Mouse (Mus musculus) 3T3-L1 (cell line): Measurements from ENCODE around the gene Arpc3.

Experiments
- DNase-seq: peaks from one replicate; pipeline ENCODE4 v3.0.0-alpha.2; 2015; ENCODE audit warnings: low read depth, low spot score

Gene Arpc3

DNA sequence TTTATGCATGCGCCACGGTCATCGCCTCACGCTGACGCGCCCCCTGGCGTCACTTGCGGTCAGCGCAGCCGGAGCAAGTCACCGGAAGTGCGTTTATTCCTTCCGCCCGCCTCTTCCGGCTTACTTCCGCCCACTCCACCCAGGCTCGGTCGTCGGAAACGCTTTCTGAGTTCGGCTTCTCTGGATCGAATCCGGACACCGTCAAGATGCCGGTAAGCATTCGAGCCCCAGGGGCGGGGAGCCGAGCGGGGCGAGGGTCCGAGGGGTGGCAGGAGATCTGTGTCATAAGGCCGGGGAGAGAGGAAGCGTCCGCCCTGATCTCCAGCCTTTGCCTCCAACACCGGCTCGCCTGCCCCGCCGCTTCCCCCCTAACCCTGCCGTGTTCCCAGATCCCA lies at the start of gene Arpc3:
Gene Arpc3, plus strand, starts transcription at position 93 of the 395 bp plus-strand sequence.
- DNase-seq, result peak; percentile 87

- DNase-seq, result no peak
Observed at GRCm38 (mm10) chr5:122342874-122343273, 48.8 kb upstream of the Arpc3 start.

- DNase-seq, result no peak
Observed at GRCm38 (mm10) chr5:122343768-122344167, 47.9 kb upstream of the Arpc3 start.

- DNase-seq, result peak; percentile 84
Observed at GRCm38 (mm10) chr5:122344260-122344659, 47.4 kb upstream of the Arpc3 start.

- peak; percentile 44 for DNase-seq
Observed at GRCm38 (mm10) chr5:122345777-122346176, 45.9 kb upstream of the Arpc3 start.

- DNase-seq, result peak; percentile 99
Observed at GRCm38 (mm10) chr5:122353807-122354491, 37.7 kb upstream of the Arpc3 start, which contains the start of the genes Rad9b and Vps29. Gene Rad9b (minus strand): TSS chr5:122354233. Gene Vps29 (plus strand): TSS chr5:122354369.

DNA sequence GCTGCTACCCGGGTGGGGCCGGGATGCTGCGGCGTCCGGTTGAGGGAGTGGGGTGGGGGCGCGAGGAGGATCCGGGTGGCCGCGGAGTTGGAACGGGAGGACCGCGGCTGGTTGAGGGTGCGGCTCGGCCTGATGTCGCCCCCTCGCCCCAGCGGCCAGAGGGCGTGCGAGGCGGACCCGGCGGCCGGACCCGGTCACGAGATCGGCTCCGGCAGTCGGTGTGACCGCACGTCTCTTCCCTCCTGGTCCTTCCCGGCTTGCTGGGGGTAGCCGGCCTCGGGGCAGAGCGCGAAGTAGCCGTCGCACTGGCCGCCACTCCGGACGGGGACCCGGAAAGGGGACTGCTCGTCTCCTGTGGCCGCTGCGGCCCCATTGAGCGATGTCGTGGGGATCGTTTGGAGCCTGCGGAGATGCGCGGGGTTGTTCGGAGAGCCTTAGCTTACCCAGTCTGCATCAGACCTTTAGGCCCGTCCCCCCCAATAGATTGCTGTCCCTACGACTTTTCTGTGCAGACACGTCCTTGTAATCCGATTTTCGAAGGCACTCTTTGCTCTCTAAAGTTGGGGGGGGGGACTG lies 37.1 kb upstream of the Arpc3 start:
- peak; percentile 39 for DNase-seq

GRCm38 (mm10) chr5:122371591-122372191 lies 20.0 kb upstream of the Arpc3 start, which contains the start of gene Gpn3:
Gene Gpn3 (plus strand): TSS chr5:122371876.
- peak; percentile 64 for DNase-seq

DNA sequence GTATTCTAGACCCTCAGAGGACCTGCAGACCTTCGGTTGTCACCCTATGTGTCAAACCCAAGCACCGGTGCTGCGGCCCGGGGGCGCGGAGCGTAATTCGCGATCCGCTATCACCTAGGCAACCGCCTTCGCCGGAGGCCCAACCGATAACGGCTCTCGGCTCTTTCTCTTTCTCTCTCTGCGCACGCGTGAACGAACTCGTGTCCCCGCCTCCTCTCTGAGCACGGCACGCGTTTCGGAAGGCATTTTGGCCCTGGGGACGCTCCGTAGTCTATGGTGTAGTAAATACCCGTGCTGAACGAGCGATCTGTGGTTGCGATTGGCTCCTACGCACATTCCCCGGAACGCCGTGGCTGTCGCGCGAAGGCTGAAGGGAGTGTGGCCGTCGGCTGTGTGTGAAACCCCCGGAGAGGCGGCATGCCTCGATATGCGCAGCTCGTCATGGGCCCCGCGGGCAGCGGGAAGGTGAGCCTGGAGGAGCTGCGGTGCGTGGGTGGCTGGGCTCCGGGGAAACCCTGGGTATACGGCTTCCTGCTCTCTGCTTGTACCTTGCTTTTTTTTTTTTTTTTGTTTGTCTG lies 19.4 kb upstream of the Arpc3 start, which contains the start of gene Fam216a:
Gene Fam216a, minus strand, starts transcription at position 173 of the 578 bp plus-strand sequence.
- DNase-seq, result peak; percentile 100

DNA sequence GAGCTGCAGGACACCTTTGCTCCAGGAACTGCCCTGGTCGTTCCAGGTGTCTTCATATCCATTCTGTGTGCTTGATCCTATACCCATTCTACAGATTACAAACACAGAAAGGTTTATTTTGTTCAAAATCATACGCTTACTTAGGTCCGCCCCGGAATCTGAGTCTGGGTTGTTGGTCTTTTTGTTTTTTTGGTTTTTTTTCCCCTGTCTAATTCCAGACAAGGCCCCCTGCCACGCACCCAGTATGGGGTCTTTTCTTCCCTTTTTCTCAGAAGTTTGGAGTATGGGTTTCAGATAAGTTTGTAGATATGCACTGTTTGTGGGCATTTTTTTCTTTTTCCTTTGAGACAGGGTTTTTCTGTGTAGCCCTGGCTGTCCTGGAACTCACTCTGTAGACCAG lies 18.8 kb upstream of the Arpc3 start:
- no peak for DNase-seq

DNA sequence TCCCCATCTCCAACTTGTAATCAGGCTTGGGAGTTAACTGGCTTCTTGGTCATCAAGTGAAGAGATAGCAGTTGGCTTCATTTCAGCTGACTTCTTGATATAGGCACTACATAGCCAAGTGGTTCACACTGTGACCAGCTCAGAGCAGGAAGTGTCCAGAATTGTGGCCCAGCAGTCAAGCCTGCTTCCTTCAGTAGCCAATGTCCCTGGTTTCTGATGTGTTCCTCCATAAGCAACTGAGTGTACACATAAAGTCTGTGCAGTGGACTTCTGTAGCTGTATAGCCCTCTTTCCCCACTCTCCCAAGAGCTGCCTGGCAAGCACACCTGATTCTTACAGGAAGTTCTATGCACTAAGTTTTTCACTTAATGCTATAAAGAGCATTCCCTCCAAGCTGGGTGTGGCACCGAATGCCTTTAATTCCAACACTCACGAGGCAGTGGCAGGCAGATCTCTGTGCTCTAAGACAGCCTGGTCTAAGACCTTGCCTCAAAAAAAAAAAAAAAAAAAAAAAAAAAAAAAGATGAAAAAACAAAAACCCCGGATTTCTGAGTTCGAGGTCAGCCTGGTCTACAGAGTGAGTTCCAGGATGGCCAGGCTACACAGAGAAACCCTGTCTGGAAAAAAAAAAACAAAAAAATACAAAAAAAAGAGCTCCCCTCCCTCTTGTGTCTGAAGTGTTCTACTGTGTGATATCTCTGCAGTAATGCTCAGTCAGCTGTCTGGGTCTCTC lies 14.4 kb upstream of the Arpc3 start:
- no peak for DNase-seq

DNA sequence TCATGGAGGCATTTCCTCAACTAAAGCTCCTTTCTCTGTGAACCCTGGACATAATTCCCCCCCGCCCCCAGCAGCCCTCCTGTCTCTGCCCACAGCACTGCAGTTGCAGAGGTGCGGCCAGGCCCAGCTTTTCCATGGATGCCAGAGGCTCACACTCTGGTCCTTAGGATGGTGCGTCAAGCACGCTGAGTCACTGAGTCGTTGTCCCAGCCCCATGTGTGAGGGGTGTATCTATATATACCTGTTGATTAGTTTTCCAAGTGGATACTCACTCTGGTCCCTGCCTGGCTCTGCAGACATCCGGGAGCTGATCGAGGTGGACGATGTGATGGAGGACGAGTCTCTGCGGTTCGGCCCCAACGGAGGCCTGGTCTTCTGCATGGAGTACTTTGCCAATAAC lies 13.5 kb upstream of the Arpc3 start:
- no peak for DNase-seq

- peak; percentile 89 for DNase-seq
Observed at GRCm38 (mm10) chr5:122379374-122380155, 12.1 kb upstream of the Arpc3 start.

DNA sequence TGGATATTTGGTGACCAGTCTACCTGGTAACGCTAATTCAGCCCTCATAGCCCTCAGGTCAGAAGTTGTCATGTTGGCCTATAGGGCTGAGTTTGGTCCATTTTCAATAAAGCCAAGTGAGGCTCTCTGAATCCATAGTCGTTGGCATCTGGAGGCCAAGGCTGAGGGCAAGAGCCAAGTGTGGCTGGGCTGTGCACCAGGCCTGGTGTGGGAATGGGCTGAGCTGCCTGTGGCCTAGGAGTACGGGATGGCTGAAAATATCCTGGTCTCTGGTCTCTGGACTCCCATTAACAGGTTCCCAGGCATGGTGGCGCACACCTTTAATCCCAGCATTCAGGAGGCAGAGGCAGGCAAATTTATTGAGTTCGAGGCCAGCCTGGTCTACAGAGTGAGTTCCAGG lies 1.7 kb upstream of the Arpc3 start:
- no peak for DNase-seq

- DNase-seq, result no peak
Observed at GRCm38 (mm10) chr5:122390671-122391070, 1.0 kb upstream of the Arpc3 start.

GRCm38 (mm10) chr5:122391178-122391785 lies 396 bp upstream of the Arpc3 start:
- DNase-seq, result no peak

GRCm38 (mm10) chr5:122392227-122393004 lies 738 bp downstream of the Arpc3 start:
- DNase-seq, result peak; percentile 14

DNA sequence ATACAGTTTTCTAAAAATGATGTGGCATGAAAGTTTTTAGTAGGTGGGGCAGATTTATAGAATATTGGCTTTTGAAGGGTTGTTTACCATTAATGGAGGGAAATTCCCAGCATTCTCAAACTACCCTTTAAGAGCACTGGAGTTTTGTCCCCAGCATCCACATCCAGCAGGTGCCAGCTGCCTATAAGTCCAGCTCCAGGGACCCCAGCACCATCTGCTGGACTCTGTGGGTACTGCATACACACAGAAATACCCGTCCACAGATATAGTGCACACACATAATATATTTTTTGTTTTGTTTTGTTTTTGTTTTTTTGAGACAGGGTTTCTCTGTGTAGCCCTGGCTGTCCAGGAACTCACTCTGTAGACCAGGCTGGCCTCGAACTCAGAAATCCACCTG lies 2.2 kb downstream of the Arpc3 start:
- peak; percentile 90 for DNase-seq

GRCm38 (mm10) chr5:122396791-122397190 lies 5.1 kb downstream of the Arpc3 start:
- no peak for DNase-seq

- no peak for DNase-seq
Observed at GRCm38 (mm10) chr5:122397495-122397894, 5.8 kb downstream of the Arpc3 start.
